Mouse (Mus musculus) liver, adult 2 months (tissue): ENCODE data around the gene Gm21885. TPM values are rescaled to one million over a fixed set of nuclear protein-coding genes. Genes with fewer than 3 reads are reported as not detected.

ENCODE experiments used
- DNase-seq: peaks from one replicate; pipeline ENCODE4 v3.0.0-alpha.2; 2011; ENCODE audit warnings: low read depth, low spot score; ENCODE audit errors: extremely low read depth
- H3K27ac ChIP-seq: fragments of 200-500 bp; replicated peaks from 2 replicates; pipeline ENCODE4 v1.5.1; 2012; ENCODE audit warnings: low read depth, mild to moderate bottlenecking, control low read depth, inconsistent platforms, low read length; ENCODE audit not compliant: insufficient read depth
- H3K27me3 ChIP-seq: fragments of 200-500 bp; 2 replicates; pipeline ENCODE4 v1.6.1; 2012; ENCODE audit warnings: mild to moderate bottlenecking, moderate library complexity, low read length, inconsistent platforms; ENCODE audit not compliant: control insufficient read depth, insufficient read depth
- H3K36me3 ChIP-seq: fragments of 200-500 bp; 2 replicates; pipeline ENCODE4 v1.6.1; 2012; ENCODE audit warnings: low read length, inconsistent platforms; ENCODE audit not compliant: control insufficient read depth, insufficient read depth
- H3K4me1 ChIP-seq: fragments of 200-500 bp; 2 replicates; pipeline ENCODE4 v1.6.1; 2011; ENCODE audit warnings: low read length; ENCODE audit not compliant: control insufficient read depth, insufficient read depth
- H3K4me3 ChIP-seq: fragments of 200-500 bp; 2 replicates; pipeline ENCODE4 v1.5.1; 2011; ENCODE audit warnings: low read depth, mild to moderate bottlenecking, control low read depth, low read length, moderate library complexity; ENCODE audit not compliant: insufficient read depth
- H3K79me2 ChIP-seq: fragments of 200-500 bp; 2 replicates; pipeline ENCODE4 v1.6.1; 2012; ENCODE audit warnings: inconsistent platforms, mild to moderate bottlenecking, low read length, moderate library complexity; ENCODE audit not compliant: control insufficient read depth, insufficient read depth
- H3K9ac ChIP-seq: fragments of 200-500 bp; 2 replicates; pipeline ENCODE4 v1.6.1; 2012; ENCODE audit warnings: low read depth, mild to moderate bottlenecking, control low read depth, inconsistent platforms, low read length
- CTCF ChIP-seq: fragments of 200-500 bp; IDR thresholded peaks from 2 replicates; pipeline ENCODE4 v1.5.1; 2011; ENCODE audit warnings: low read depth, low read length, control low read depth
- POLR2A ChIP-seq: fragments of 200-500 bp; IDR thresholded peaks from 2 replicates; pipeline ENCODE4 v1.6.1; 2011; ENCODE audit warnings: low read length, control low read depth; ENCODE audit not compliant: insufficient read depth; ENCODE audit errors: extremely low read depth
- WGBS: fragments of 180-500 bp; shearing (Covaris S2); methylation state at CpG from one replicate; pipeline ENCODE4 v1.1.7; 2018; 5-methylcytosine and 5-hydroxymethylcytosine counted together
- polyA plus RNA-seq: library from polyadenylated mRNA; depleted of rRNA; stranded (reverse); fragments of >200 nt; gene quantifications from 2 replicates; pipeline ENCODE4 v1.2.3, GENCODE M21; 2012
- total RNA-seq: library from RNA; depleted of rRNA; stranded (reverse); fragments of >200 nt; gene quantifications from 2 replicates; pipeline ENCODE4 v1.2.3, GENCODE M21; 2014

Gm21885 gene
- total and polyA plus RNA-seq, 2 experiments: 0.49 TPM; not detected in 1

GRCm38 (mm10) chr11:94322636-94323035 lies 41.0 kb downstream of the Gm21885 start:
- Histone ChIP-seq H3K9ac (peak overlapping the region; percentile 37; the same call in 1 of the 2 replicates), H3K36me3 (no peaks in the 10 kb centered on the region), H3K4me3 (no peak overlapping the region), H3K27ac (peak overlapping the region; percentile 81), H3K4me1 (peaks cover 18% of the 10 kb centered on the region), H3K79me2 (peaks cover 28% of the 10 kb centered on the region; the same call in 1 of the 2 replicates), H3K27me3 (no peaks in the 10 kb centered on the region)
- 34% methylated on average over 5 of the region's 5 CpGs for WGBS
- no peak for TF ChIP-seq POLR2A
- TF ChIP-seq CTCF: no peak
- no peak for DNase-seq

GRCm38 (mm10) chr11:94323271-94323925 lies 41.7 kb downstream of the Gm21885 start:
- H3K9ac ChIP-seq: no peak overlapping the region
- 92% methylated on average over 5 of the region's 5 CpGs for WGBS
- no peak overlapping the region for H3K27ac ChIP-seq
- H3K4me1 ChIP-seq: peaks cover 12% of the 10 kb centered on the region
- H3K27me3 ChIP-seq: no peaks in the 10 kb centered on the region
- TF ChIP-seq CTCF (no peak), POLR2A (no peak)
- H3K4me3 ChIP-seq: no peak overlapping the region
- H3K79me2 ChIP-seq: peaks cover 24% of the 10 kb centered on the region; the same call in 1 of the 2 replicates
- no peak for DNase-seq
- no peaks in the 10 kb centered on the region for H3K36me3 ChIP-seq

- Histone ChIP-seq H3K79me2 (peaks cover 16% of the 10 kb centered on the region; the same call in 1 of the 2 replicates), H3K4me1 (peaks cover 10% of the 10 kb centered on the region), H3K36me3 (no peaks in the 10 kb centered on the region), H3K27me3 (no peaks in the 10 kb centered on the region), H3K27ac (no peak overlapping the region), H3K9ac (no peak overlapping the region), H3K4me3 (no peak overlapping the region)
- TF ChIP-seq CTCF (no peak), POLR2A (no peak)
- DNase-seq: no peak
- WGBS: 96% methylated on average over 5 of the region's 5 CpGs
Observed at GRCm38 (mm10) chr11:94324618-94325017, 42.9 kb downstream of the Gm21885 start.

GRCm38 (mm10) chr11:94326961-94327411 lies 45.3 kb downstream of the Gm21885 start:
- Histone ChIP-seq H3K27ac (peak overlapping the region; percentile 56), H3K9ac (peak overlapping the region; percentile 57), H3K4me3 (peak overlapping the region; percentile 18), H3K4me1 (peaks cover 19% of the 10 kb centered on the region), H3K27me3 (no peaks in the 10 kb centered on the region), H3K79me2 (peaks cover 6% of the 10 kb centered on the region; the same call in 1 of the 2 replicates), H3K36me3 (no peaks in the 10 kb centered on the region)
- no peak for TF ChIP-seq CTCF
- no peak for DNase-seq
- WGBS: 18% methylated on average over 10 of the region's 10 CpGs

GRCm38 (mm10) chr11:94327693-94328643 lies 46.3 kb downstream of the Gm21885 start, which contains the start of gene Ankrd40:
Ankrd40 (plus strand) TSS chr11:94328001.
- 1% methylated on average over 68 of the region's 78 CpGs for WGBS
- H3K9ac ChIP-seq: peak within 1 kb of the TSS; percentile 77
- TF ChIP-seq POLR2A: 0 out of 2 replicates have a peak, but pooled peaks have one; percentile 47
- TF ChIP-seq CTCF: no peak
- DNase-seq: peak; percentile 77
- H3K4me3 ChIP-seq: peak within 1 kb of the TSS; percentile 78
- no peaks in the 10 kb centered on the region for H3K27me3 ChIP-seq
- H3K4me1 ChIP-seq: peaks cover 17% of the 10 kb centered on the region
- peak within 1 kb of the TSS; percentile 94 for H3K27ac ChIP-seq
- H3K36me3 ChIP-seq: no peaks in the 10 kb centered on the region
- H3K79me2 ChIP-seq: peaks cover 8% of the 10 kb centered on the region; the same call in 1 of the 2 replicates
